Mouse (Mus musculus) kidney, adult 9 months (tissue): ENCODE results near the gene Hspa1a.

Experiments used
- DNase-seq: peaks from one replicate; pipeline ENCODE4 v3.0.0; 2022

Hspa1a gene

GRCm38 (mm10) chr17:34944362-34944761, 27.6 kb downstream of the Hspa1a start:
- peak; percentile 83 for DNase-seq

- DNase-seq, result peak; percentile 87
Observed at GRCm38 (mm10) chr17:34943128-34943815, 28.7 kb downstream of the Hspa1a start.

- DNase-seq, result no peak
Observed at GRCm38 (mm10) chr17:34941344-34942041, 30.5 kb downstream of the Hspa1a start.

GRCm38 (mm10) chr17:34937960-34938505, 33.9 kb downstream of the Hspa1a start:
- DNase-seq, result peak; percentile 90

GRCm38 (mm10) chr17:34934830-34935229, 37.1 kb downstream of the Hspa1a start:
- DNase-seq, result peak; percentile 67

- DNase-seq, result peak; percentile 82
Observed at GRCm38 (mm10) chr17:34934031-34934430, 37.9 kb downstream of the Hspa1a start.

- DNase-seq, result peak; percentile 32
Observed at GRCm38 (mm10) chr17:34932287-34932686, 39.7 kb downstream of the Hspa1a start.

- DNase-seq, result peak; percentile 42
Observed at GRCm38 (mm10) chr17:34931735-34932098, 40.2 kb downstream of the Hspa1a start.

GRCm38 (mm10) chr17:34931061-34931734, 40.8 kb downstream of the Hspa1a start, which contains the start of gene Neu1:
Neu1 (plus strand) TSS chr17:34931253.
- peak; percentile 100 for DNase-seq

- DNase-seq, result no peak
Observed at GRCm38 (mm10) chr17:34928841-34929240, 43.1 kb downstream of the Hspa1a start.

- DNase-seq, result no peak
Observed at GRCm38 (mm10) chr17:34927306-34928019, 44.5 kb downstream of the Hspa1a start.

- no peak for DNase-seq
Observed at GRCm38 (mm10) chr17:34924258-34924657, 47.7 kb downstream of the Hspa1a start.

GRCm38 (mm10) chr17:34922939-34923338, 49.0 kb downstream of the Hspa1a start:
- no peak for DNase-seq
